Mouse (Mus musculus) gastrocnemius, postnatal 10 days (tissue): Measurements from ENCODE around the gene Rabep1. TPM values are rescaled to one million over a fixed set of nuclear protein-coding genes. Genes with fewer than 3 reads are reported as not detected.
A peak's percentile ranks its signal among the peaks of the same experiment; 100 is the strongest.
"Not testable (repeated sequence)": the region's sequence is repeated elsewhere in the genome, so short reads cannot be mapped to it uniquely, and the experiment has no call there.

Experiments used
- DNase-seq: peaks from one replicate; pipeline ENCODE4 v3.0.0; 2021; ENCODE audit warnings: mixed read lengths
- total RNA-seq, 2 experiments: library from RNA; stranded (reverse); gene quantifications; 2 replicates each; pipeline ENCODE4 v1.2.3; 2021

Rabep1 gene
- total RNA-seq, 2 experiments from 2014 or later, result 27.5 to 30.4 TPM

DNA sequence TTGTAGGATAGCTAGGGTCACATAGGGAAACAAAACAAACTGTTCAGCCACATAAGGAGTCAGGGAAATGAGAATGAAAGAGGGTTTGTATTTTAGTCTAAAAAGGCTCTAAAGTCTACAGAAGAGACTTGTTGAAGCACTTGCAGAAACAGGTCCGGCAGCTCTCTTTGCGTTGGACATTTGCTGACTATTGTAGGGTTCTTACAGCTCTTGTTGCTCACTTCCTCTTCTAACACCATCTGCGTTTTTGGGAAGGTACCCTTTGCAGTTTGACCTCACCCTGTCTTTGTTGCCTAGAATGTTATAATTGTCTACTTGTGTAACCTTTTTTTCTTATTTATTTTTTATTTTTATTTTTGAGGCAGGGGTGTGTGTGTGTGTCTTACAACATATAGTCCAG lies 53.1 kb downstream of the Rabep1 start:
- DNase-seq, result no peak

DNA sequence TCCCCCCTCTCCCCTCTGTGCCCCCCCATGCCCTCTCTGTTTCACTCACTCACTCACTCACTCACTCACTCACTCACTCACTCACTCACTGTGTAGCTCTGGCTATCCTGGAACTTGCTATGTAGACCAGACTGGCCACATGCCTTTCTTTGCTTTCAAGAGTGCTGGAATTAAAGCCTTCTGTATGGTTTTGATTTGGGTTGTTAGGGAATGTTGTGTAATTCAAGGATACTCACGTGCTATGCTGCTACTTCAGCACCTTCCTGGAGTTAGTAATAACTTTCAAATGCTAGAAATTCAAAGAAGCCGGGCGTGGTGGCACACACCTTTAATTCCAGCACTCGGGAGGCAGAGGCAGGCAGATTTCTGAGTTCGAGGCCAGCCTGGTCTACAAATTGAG lies 53.6 kb downstream of the Rabep1 start:
- not testable (repeated sequence) for DNase-seq

DNA sequence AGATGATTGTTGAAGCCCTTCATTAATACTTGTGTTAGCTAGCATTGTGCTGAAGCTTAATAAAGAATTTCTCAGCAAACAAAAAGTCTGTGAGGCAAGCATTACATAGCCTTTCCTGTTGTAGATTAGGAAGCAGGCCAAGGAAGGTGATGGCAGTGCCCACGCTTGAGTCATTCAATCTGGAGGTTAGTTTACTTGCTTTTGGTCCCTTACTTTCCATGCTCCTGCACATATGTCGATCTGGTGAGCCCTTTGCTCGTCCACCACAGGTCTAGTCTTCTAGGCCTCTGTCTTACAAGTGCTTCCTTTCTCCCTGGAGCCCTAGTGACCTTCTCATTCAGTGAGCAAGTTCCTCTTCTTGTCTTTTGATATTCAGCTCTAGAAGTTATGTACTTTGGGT lies 62.1 kb downstream of the Rabep1 start:
- DNase-seq, result no peak

DNA sequence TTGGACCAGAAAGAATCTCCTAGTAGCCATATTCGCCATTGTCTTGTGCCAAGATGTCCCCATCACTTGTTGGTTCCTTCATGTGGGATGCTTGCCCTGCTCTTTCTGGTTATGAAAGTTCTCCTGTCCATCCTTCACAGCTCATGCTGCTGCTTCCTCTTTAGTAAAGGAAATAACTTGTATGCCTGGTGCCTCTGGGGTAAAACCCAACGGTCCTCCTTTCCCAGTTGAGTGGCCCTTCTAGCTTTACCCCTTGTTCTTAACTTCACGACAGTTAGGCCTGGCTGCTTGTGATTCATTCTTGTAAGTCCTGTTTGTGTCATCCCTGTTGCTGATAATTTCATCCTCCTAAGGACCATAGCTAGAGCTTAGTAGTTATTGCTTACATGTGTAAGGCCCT lies 66.7 kb downstream of the Rabep1 start:
- no peak for DNase-seq

DNA sequence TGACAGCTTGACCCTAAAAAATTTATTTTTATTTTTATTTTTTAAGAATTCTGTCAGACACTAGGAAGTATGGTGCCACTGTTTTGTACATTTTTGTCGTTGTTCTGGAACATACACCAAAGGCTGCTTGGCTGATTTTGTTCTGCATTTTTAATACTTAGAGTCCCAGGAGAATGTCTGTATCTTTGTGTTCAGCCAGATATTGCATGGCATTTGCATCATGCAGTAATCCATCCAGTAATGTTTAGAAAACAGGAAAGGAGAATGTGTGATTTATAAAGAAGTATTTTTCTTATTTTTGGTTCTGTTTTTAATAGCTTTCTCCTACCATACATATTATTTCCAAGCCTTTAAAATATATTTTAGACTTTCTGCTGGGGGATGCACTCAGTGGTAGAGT lies 67.3 kb downstream of the Rabep1 start:
- no peak for DNase-seq

DNA sequence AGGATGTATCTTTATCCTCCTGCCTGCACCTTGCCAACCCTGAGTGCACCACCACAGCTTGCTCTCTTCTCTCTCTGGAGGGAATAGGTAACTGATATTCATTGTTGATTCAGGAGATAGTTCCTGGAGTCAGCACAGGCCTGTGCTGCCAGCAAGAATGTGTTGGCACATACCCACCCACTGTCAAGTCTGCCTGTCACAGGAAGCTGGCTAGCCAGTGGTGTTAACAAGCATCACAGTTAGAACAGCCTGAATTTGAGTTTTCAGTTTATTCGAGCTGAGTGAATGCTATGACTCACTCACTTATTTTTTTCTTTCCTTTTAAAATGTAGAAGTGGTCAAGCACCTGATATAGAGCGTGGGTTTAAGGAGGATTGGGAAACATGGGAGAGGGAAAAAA lies 73.3 kb downstream of the Rabep1 start:
- DNase-seq, result no peak

DNA sequence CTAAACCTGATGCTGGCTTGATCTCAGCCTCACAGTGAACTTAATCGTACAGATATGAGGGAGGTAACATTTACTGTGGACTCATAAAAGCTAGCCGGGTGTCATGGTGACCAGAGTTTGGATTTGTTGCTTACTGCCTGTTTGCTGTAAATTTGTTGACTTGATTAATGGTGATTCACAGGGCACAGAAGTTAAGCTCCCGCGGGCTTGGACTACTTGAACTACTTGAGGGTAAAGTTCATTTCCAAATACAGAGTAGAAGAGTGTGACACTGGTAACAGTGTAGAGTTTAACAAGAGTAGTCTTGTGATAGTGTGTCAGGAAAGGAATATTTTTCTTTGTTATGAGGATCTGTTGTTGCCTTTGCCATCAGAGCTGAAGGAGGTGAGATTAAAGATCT lies 74.9 kb downstream of the Rabep1 start:
- no peak for DNase-seq

DNA sequence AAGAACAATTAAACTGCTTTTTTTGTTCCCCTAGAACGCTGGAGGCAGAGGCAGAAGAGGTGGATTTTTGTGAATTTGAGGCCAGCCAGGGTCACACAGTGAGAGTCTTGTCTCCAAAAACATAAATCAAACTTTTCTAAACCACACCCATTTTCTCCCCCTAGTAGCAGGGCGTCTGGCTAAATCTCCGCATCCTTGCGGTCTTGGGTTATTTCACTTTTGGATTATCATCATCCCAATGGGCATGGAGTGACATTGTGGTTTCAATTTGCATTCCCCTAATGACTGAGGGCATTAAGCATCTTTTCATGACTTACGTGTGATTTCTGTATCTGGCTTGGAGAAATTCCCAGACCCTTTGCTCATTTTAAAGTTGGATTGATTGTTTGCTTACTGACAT lies 86.9 kb downstream of the Rabep1 start:
- DNase-seq, result no peak

DNA sequence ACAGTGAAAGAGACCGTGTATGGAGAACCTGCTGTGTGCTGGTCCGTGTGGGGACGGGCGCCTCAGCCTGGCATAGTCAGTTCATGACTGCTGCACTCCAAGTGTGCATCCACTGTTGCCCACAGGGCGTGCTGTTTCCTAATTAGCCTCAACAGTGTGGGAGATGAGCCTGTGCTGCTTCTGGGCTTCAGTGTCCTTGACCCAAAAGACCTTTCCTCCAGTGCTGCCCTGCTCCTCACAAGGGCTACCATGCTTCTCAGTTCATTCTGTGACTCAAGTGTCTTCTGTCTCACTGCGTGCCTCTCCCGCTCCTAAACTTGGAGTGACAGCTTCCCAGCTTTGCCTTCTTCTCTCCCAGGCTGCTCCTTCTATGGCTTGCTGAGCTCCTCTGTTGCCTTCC lies 90.7 kb downstream of the Rabep1 start:
- no peak for DNase-seq

DNA sequence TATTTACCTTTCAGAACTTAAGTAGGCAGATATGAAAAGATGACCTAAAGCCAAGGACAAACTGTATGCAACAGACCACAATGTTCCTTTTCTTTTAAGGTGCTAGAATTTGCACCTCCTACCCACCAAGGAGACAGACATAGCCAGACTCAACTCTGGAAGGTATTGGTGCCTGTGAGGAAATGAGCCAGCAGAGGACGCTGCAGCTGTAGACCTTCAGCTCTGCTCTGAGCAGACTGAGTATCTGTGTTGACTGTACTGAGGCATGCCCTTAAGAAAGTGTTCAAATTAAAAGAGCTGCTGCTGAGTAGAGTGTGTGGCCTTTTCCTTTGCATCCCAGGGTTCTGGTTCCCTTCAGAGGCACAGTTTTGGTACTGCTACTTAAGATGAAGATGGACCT lies 98.0 kb downstream of the Rabep1 start:
- DNase-seq, result no peak

DNA sequence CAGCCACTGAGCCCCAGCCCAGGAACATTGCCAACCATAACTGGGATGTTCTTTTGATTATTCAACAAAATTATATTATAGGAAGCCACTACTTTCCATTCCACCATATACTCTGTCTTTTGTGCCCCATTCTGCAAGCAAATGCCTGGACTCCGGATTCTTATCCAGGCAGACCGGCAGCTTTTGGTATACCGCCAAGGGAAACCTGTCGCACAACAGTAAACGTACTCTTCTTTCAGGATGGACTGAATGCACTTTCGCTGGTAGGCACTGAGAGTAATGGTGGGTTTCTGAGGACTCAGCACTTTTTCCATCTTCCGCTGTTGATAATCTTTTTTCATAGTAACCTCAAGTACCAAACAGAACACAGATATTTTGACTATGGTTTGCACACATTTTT lies 99.1 kb downstream of the Rabep1 start:
- no peak for DNase-seq

DNA sequence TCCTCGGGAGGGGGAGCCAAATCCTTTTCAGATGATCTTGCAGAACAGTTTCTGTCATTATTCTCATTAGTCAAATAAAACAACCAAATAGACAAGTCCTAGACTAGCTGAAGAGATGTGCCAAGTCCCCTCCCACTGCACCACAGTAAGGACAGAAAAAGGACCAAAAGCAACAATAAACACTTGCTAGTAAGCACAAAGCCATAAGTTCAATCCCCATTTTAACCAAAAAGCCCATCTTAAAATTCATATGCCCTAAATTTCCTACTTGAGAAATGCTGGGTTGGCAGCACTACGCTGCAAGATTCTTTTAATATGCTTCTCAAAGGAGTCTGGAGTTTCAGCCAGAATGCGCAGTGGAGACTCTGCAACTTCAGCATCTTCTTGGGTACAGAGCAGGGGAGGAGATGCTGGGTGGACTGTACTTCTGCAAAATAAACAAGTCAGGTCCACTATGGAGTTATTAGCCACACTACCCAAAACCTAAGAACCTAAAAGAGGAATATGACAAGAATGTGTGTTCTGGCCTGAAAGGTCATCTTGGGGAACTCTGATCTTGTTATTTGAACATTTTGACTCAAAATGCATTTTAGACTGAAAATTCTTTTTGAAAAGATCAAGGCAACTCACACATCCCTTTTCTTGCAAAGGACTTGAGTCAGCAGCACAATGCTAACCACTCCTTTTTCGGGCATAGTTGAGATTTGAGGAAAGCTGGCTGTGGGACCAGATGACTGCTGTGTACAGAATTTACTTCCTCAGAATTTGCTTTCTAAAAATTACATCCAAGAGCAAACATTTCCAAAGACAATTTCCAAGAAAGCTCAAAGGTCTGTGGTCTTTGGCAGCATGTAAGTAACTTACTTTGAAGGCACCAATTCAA lies 100.6 kb downstream of the Rabep1 start:
- no peak for DNase-seq

DNA sequence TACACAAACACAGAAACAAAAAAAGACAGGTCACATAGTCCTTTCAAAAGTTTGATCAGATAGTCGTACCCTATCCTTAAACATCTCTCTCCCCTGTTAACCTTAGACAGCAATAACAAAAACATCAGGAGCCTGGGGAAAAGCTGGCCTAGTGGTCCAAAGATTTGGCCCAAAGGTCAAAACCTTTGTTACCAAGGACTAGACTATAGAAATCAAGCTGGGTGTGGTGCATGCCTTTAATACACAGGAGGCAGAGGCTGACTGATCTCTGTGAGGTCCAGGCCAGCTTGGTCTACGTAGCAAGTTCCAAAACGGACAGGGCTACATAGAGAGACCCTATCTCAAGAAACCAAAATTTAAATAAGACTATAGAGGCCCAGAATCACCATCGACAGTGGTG lies 110.1 kb downstream of the Rabep1 start:
- DNase-seq, result no peak

DNA sequence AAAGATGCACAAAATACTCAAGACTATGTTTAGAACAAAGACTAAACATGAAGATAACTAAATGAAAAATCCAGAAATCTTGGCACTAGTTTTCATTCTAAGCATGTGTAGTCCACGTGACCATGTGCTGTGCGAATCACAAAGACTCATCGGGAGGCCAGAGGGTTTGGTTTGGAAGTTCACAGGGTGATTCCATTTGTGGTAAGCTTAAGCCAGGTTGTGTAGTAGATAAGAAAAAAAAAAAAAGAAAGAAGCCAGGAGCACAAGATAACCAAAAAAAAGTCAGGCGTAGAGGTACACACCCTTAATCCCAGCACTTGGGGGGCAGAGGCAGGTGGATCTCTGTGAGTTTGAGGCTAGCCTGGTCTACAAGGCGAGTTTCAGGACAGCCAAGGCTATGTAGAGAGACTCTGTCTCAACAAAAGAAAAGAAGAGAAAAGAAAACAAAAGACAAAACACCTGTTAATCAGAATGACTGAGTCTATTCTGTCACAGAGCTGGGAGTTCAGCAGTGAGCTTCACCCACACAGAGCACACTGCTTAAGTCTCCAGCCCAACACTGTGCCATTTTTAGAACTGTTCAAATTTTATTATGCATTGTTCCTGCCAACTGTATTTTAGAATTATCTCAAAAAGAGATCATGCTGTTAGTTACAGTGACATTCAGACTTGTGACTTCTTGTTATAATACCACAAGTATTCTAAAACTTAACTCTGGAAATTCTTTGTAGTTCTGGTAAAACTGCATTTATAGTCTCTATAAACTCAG lies 116.4 kb downstream of the Rabep1 start:
- no peak for DNase-seq

DNA sequence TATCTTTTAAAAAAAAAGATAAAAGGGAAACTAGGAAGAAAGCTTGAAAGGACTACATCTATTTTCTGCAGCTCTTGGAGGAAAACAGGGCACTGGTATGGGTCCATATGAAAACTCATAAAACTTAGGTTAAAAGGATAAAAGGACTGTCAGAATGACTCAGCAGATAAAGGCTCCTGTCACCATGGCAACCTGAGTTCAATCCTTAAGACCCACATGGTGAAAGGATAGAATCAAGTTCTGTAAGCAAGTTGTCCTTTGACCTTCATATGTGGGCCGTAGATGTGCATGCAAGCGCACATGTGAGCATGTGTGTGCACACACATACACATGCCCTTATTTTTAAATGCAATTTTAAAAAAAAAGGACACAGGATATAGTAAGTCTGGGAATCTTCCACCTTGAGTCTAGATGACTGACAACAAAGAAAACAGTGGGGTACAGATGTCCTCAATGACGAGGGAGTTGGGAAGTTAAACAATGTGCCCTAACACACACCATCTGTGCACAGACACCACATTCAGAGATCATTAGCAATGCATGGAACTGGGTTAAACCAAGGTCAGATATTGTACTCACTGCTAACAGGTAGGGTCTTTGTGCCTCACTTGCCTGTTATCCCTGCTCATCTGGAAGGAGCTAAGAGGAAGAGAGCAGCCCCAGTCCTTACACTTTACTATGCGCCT lies 119.8 kb downstream of the Rabep1 start:
- no peak for DNase-seq

DNA sequence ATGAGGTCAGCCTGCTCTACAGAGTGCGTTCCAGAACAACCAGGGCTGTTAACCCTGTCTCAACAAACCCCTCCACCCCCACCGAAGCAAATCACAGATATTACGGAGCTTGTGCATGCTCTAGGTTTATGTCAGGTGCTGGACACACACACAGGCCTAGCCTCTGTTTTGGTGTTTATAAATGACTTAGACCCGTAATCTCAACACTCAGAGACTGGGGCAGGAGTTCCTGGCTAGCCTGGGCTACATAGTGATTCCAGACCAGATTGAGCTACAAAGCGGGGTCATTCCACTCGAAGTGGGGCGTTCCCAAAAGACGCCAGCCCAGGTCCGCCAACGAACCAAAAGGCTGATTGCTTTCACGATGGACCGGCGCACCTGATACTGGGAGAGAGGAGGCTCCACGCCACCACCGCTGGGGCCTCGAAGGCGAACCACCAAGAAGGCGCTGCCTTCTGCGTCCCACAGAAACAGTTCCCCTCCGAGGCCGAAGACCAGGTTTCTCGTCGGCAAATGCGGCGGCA lies 124.8 kb downstream of the Rabep1 start:
- DNase-seq, result no peak

DNA sequence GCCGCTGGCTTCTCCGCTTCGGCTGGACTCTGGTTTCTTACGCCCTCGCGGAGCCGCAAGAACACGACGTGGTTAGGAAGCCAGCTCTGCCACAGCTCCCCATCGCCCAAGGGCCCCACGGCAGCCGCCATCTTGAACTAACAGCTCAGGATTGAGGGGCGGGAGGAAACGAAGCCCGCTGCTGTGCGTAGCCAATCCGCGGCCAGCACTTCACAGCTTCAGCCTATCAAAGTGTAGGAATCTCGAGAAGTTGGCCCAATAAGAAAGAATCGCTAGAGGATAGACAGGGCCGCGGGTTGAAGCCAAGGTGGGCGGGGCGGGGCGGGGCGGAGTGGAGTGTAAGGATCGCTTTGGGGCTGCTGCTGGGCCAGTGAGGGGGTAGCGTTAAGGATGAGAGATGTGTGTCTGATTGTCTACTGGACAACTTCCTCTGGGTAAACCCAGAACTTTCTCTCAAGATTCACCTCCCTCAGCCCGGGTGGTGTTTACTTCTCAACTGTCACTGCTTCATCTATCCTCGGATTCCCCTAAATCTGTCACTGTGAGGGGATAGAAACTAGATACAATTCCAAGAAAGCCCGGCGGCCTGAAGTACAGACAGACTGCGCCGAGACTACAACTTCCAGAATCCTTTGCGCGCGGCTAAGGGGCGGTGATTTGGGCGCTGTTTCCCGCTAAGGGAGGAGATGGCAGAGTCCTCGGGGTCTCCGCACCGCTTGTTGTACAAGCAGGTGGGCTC lies 125.4 kb downstream of the Rabep1 start, which contains the start of the genes Nup88 and Rpain:
Gene Nup88, minus strand, starts transcription at position 153 of the 739 bp plus-strand sequence.
Gene Rpain, plus strand, starts transcription at position 393 of the 739 bp plus-strand sequence.
- peak; percentile 85 for DNase-seq

DNA sequence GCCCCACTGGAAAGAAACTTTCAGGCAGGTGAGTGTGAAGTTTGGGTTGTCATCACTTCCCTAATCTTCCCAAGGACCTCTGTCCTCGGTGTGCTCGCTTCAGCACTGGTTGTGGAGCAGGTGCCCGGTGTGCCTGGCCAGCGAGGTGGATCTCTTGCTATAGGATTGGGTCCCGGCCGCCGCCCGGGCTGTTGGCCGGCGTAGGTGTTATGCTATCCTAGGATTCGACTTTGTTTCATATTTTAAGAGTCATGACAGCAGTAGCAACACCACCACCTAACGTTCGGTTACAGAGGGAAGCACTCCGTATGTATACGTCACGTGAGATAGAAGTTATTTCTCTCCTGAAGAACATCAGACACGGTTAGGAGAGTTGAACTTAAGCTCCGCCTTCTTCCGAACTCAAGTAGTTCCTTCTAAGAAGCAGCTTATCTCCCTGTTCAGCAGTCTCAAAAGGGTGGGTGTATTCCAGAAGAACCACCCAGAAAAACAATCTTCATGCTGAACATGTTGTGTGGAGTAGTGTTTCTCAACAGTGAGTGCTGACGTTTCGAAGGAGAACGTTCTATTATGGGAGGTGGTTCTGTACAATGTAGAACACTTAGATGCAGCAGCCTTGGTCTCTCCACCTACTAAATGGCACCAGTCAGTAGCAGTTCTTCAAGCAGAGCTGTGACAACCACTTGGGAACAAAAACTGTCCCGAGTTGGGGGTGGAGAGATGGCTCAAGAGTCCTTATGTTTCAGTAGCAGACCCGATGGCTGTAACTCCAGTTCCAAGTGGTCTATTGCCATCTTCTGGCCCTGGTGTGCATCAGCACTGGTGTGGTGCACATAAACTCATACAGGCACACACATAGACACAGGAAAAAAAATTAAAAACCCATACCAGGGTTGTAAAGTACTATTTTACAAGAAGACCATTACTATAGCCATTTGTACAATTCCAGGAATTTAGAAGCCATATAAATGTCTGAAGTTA lies 126.3 kb downstream of the Rabep1 start:
- DNase-seq, result no peak

DNA sequence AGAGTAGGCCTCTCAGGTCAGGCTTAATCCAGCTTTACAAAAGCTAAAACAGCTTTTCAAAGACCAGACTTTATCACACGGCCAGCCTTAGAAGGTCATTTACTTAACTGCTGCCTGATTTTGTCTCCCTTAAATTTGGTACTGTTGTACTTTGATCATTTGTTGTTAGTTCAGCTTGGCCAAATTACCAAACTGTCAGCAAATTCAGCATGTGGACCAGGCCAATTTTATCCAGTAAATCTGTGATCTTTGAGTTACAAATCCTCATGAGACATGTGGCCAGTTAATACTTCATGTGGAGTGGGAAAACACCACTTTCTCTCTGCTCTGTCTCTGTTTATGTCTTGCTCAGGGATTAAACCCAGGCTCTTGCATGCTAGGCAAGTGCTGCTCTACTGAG lies 128.0 kb downstream of the Rabep1 start:
- no peak for DNase-seq

DNA sequence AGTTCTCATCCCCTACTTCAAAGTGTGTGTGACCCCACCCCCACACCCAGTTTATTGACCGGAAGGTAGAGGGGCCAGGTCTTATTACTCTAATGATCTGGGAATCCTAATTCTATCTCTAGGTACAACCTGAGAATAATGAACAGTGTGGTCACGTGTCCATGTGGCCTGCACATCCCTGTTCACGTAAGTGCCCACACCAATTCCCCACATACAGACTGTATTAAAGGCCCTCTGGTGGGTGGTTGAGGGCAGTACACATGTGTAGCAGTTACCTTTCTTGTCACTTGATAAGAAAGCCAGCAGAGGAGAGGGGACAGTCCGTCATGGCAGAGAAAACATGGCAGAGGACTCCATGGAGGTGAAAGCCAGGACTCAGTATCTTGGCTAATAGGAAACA lies 129.4 kb downstream of the Rabep1 start:
- DNase-seq, result no peak

DNA sequence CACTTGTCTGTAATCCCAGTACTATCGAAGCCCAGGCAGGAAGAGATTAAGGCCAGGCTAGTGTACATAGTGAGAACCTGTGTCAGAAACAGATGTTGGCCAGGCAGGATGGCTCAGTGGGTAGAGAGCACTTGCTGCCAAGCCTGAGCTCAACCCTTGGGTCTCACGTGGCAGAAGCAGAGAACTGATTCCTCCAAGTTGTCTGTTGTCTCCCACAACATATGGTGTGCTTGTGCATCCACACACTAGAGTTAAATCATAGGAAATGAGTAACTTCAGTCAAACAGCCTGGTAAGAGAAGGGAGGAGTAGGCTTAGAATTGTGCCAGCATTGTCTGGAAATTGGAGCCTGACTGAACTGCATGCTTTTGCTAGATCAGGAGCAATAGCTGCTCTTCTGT lies 130.6 kb downstream of the Rabep1 start:
- DNase-seq, result no peak
